Mouse (Mus musculus): Measurements from ENCODE around the gene Arhgap17.

- TF ChIP-seq POLR2A (IDR thresholded peaks at IDR 0.05; ENCODE audit: insufficient read depth, low read depth, low read length), result no peak
- no peak for TF ChIP-seq CTCF (IDR thresholded peaks at IDR 0.05)
- no peak for TF ChIP-seq EP300 (IDR thresholded peaks at IDR 0.05; ENCODE audit: insufficient read depth, low read depth, low read length)
Observed at GRCm38 (mm10) chr7:123385693-123386407, 16.1 kb upstream of the Arhgap17 start.

Measured in heart, adult 2 months (tissue).